Comparison of ENCODE assay signal across 15 mouse cellular contexts in the genomic region with DNA sequence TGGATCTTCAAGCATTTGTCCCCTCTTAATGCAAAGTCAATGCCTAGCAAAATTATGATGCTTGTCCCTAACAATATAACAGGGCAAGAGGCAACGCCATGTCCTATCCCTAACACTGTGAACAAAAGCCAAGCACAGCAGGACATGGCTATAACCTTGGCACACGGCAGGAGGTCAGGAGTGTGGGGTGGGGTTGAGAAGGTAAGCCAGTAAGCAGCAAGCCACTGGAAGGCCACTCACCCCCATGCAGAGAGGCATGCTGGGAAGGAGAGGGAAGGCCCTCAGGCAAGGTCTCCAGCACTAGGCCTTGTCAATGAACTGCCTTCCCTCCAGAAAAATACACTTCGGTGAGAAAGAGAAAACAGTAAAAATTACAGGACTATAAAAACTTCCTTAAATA. TPM values are rescaled to one million over a fixed set of nuclear protein-coding genes. Genes with fewer than 3 reads are reported as not detected.
DNase-seq lines count a peak whose midpoint lies in the region; ATAC-seq lines count a peak whose summit lies in the region.
"Had no signal": no experiment of that assay in that cellular context is flagged by ENCODE, and none has a peak within 500 bp of the region (broad histone marks: within the 10 kb centered on the region; RNA-seq: fewer than 3 reads in every experiment).

No protein-coding gene starts in this region.

- peaks cover 85% of the 10 kb centered on the region for H3K4me1 ChIP-seq in liver, embryonic 11.5 days (replicated peaks; ENCODE audit: control insufficient read depth, insufficient read depth, low read length)

- no peaks in the 10 kb centered on the region for H3K9me3 ChIP-seq in liver, embryonic 11.5 days (ENCODE audit: control insufficient read depth, low read length)
- H3K9me3 ChIP-seq: neural tube, embryonic 12.5 days had no signal

- peak overlapping the region; percentile 38; the same call in 1 of the 2 replicates for H3K9ac ChIP-seq in liver, embryonic 11.5 days (ENCODE audit: low read depth, low read length)
- H3K9ac ChIP-seq: neural tube, embryonic 12.5 days had no signal

- peak; percentile 62 for DNase-seq in cerebellum, adult 9-11 months
- no peak for DNase-seq in cerebellum, adult 11 months
- DNase-seq in kidney, adult 11 months: peak; percentile 50
- no peak for DNase-seq in kidney, postnatal 4 days
- peak; percentile 65 for DNase-seq in WW6 (ENCODE audit: low read depth, low spot score)
- DNase-seq in liver, embryonic 11.5 days (ENCODE audit: low spot score): no peak
- DNase-seq in adrenal gland, adult (ENCODE audit: inconsistent age in 2 of 2, low spot score in 1 of 2): no peak
- no peak for DNase-seq in left cerebral cortex, postnatal 36 days (ENCODE audit: low spot score in 2 of 2)
- DNase-seq: adrenal gland, adult 8-10 months; embryo, embryonic 11 days; gastrocnemius, postnatal 25 days; lung, postnatal 14 days; midbrain, embryonic 14.5 days; thymus, adult 2 months had no signal

- intact Hi-C loops in left cerebral cortex, postnatal 36 days (cut with DNase I): no loop called here

- WGBS in liver, embryonic 11.5 days: 80% methylated on average over 3 of the region's 3 CpGs

- no peak for ATAC-seq in liver, embryonic 11.5 days (replicated peaks; ENCODE audit: low FRiP score)

- H3K4me3 ChIP-seq in liver, embryonic 11.5 days (ENCODE audit: low read depth, low read length): no peak overlapping the region
- H3K4me3 ChIP-seq: neural tube, embryonic 12.5 days had no signal

- no peaks in the 10 kb centered on the region for H3K27me3 ChIP-seq in liver, embryonic 11.5 days (replicated peaks; ENCODE audit: control insufficient read depth, insufficient read depth, low read length)
- H3K27me3 ChIP-seq: neural tube, embryonic 12.5 days had no signal

- H3K36me3 ChIP-seq in liver, embryonic 11.5 days (ENCODE audit: control insufficient read depth, insufficient read depth, low read length): no peaks in the 10 kb centered on the region; the same call in 1 of the 2 replicates
- H3K36me3 ChIP-seq: neural tube, embryonic 12.5 days had no signal

- H3K27ac ChIP-seq in liver, embryonic 11.5 days (ENCODE audit: low read depth, low read length): peak overlapping the region; percentile 95; the same call in 1 of the 2 replicates
- H3K27ac ChIP-seq: neural tube, embryonic 12.5 days had no signal

- H3K4me2 ChIP-seq in liver, embryonic 11.5 days: peak overlapping the region; percentile 62
- H3K4me2 ChIP-seq: neural tube, embryonic 12.5 days had no signal

RNA-seq across cellular contexts. Expression of a gene that starts 30.1 kb away (rescaled TPM):
- polyA plus RNA-seq in liver, embryonic 11.5 days (2014; fragmentation: Nextera tagmentation; extraction: Ambion mirVana): 11.7 and 12.3 TPM in 2 replicates
- total RNA-seq in left cerebral cortex, postnatal 36 days (2021): 10 to 100 TPM; 73.1 to 78.6 TPM

Comparison
In these comparisons a context has a peak if more than half of its experiments do, and no peak if none do; other contexts are left out.
1. DNase-seq: peak in cerebellum, adult 9-11 months (single experiment), kidney, adult 11 months (single experiment) and WW6 (single experiment); none in cerebellum, adult 11 months (single experiment), kidney, postnatal 4 days (0 of 2), liver, embryonic 11.5 days (single experiment), adrenal gland, adult (0 of 2) and left cerebral cortex, postnatal 36 days (0 of 2).